Mouse (Mus musculus) intestine, embryonic 16.5 days (tissue): ENCODE measurements around the gene Mctp2. TPM values are rescaled to one million over a fixed set of nuclear protein-coding genes. Genes with fewer than 3 reads are reported as not detected.

ENCODE experiments used
- ATAC-seq: fragments of 200-750 bp; cut with Nextera tagmentation; 2 replicates; pipeline ENCODE4 v1.8.0; 2017; ENCODE audit warnings: moderate TSS enrichment, moderate library complexity
- H3K27ac ChIP-seq: fragments of 300-500 bp; sonication (generic); 2 replicates; pipeline ENCODE4 v1.5.1; 2014; ENCODE audit warnings: mild to moderate bottlenecking, low read length
- H3K27me3 ChIP-seq: fragments of 300-500 bp; sonication (generic); replicated peaks from 2 replicates; pipeline ENCODE4 v1.6.1; 2014; ENCODE audit warnings: low read length, control low read depth, mixed read lengths; ENCODE audit not compliant: control insufficient read depth, insufficient read depth
- H3K36me3 ChIP-seq: fragments of 300-500 bp; sonication (generic); 2 replicates; pipeline ENCODE4 v1.6.1; 2014; ENCODE audit warnings: low read length, control low read depth; ENCODE audit not compliant: control insufficient read depth, insufficient read depth
- H3K4me1 ChIP-seq: fragments of 300-500 bp; sonication (generic); 2 replicates; pipeline ENCODE4 v1.6.1; 2014; ENCODE audit warnings: low read length, control low read depth, mixed read lengths; ENCODE audit not compliant: control insufficient read depth, insufficient read depth
- H3K4me2 ChIP-seq: fragments of 300-500 bp; sonication (generic); 2 replicates; pipeline ENCODE4 v1.6.1; 2014; ENCODE audit warnings: low read depth, low read length, control low read depth
- H3K4me3 ChIP-seq: fragments of 300-500 bp; sonication (generic); 2 replicates; pipeline ENCODE4 v1.5.1; 2014; ENCODE audit warnings: mild to moderate bottlenecking, low read length
- H3K9ac ChIP-seq: fragments of 300-500 bp; sonication (generic); 2 replicates; pipeline ENCODE4 v1.6.1; 2014; ENCODE audit warnings: low read depth, low read length
- H3K9me3 ChIP-seq: fragments of 300-500 bp; sonication (generic); 2 replicates; pipeline ENCODE4 v1.6.1; 2016; ENCODE audit warnings: low read length, control low read depth; ENCODE audit not compliant: control insufficient read depth
- WGBS: fragments of 180-500 bp; shearing (Covaris S2); extraction: QIAGEN DNeasy Blood & Tissue Kit; methylation state at CpG from one replicate; pipeline ENCODE4 v1.1.7; 2014; 5-methylcytosine and 5-hydroxymethylcytosine counted together
- polyA plus RNA-seq: library from polyadenylated mRNA; unstranded; fragments of >200 nt; fragmentation: Nextera tagmentation; extraction: Ambion mirVana; gene quantifications from 2 replicates; pipeline ENCODE4 v1.2.1, GENCODE M21; 2015

Gene Mctp2
- polyA plus RNA-seq, 1 experiment from 2014 or later, result 1.7 TPM

GRCm38 (mm10) chr7:72165726-72166701, 140.4 kb downstream of the Mctp2 start:
- Histone ChIP-seq H3K4me3 (no peak overlapping the region), H3K4me1 (no peaks in the 10 kb centered on the region), H3K9me3 (no peaks in the 10 kb centered on the region), H3K4me2 (no peak overlapping the region), H3K9ac (no peak overlapping the region), H3K36me3 (no peaks in the 10 kb centered on the region), H3K27me3 (no peaks in the 10 kb centered on the region), H3K27ac (no peak overlapping the region)
- WGBS, result 65% methylated on average over 13 of the region's 13 CpGs
- no peak for ATAC-seq

GRCm38 (mm10) chr7:72162256-72162655, 144.2 kb downstream of the Mctp2 start:
- 33% methylated on average over 1 of the region's 1 CpGs for WGBS
- H3K9ac ChIP-seq, result no peak overlapping the region
- no peak overlapping the region for H3K4me2 ChIP-seq
- H3K4me1 ChIP-seq, result no peaks in the 10 kb centered on the region
- H3K36me3 ChIP-seq, result no peaks in the 10 kb centered on the region
- ATAC-seq, result no peak
- H3K27ac ChIP-seq, result no peak overlapping the region
- H3K9me3 ChIP-seq, result no peaks in the 10 kb centered on the region
- H3K27me3 ChIP-seq, result no peaks in the 10 kb centered on the region
- H3K4me3 ChIP-seq, result no peak overlapping the region

- Histone ChIP-seq H3K9ac (no peak overlapping the region), H3K4me3 (no peak overlapping the region), H3K4me2 (no peak overlapping the region), H3K4me1 (no peaks in the 10 kb centered on the region), H3K9me3 (no peaks in the 10 kb centered on the region), H3K27ac (no peak overlapping the region), H3K27me3 (no peaks in the 10 kb centered on the region), H3K36me3 (no peaks in the 10 kb centered on the region)
- 65% methylated on average over 4 of the region's 4 CpGs for WGBS
- no peak for ATAC-seq
Measured at GRCm38 (mm10) chr7:72159513-72160063, 146.8 kb downstream of the Mctp2 start.

- WGBS, result 58% methylated on average over 7 of the region's 7 CpGs
- Histone ChIP-seq H3K36me3 (no peaks in the 10 kb centered on the region), H3K4me1 (no peaks in the 10 kb centered on the region), H3K4me2 (no peak overlapping the region), H3K27ac (no peak overlapping the region), H3K9me3 (no peaks in the 10 kb centered on the region), H3K4me3 (no peak overlapping the region), H3K9ac (no peak overlapping the region), H3K27me3 (no peaks in the 10 kb centered on the region)
- no peak for ATAC-seq
Measured at GRCm38 (mm10) chr7:72150799-72151708, 155.4 kb downstream of the Mctp2 start.

GRCm38 (mm10) chr7:72149073-72149472, 157.3 kb downstream of the Mctp2 start:
- Histone ChIP-seq H3K9me3 (no peaks in the 10 kb centered on the region), H3K4me3 (no peak overlapping the region), H3K4me1 (no peaks in the 10 kb centered on the region), H3K9ac (no peak overlapping the region), H3K4me2 (no peak overlapping the region), H3K27ac (no peak overlapping the region), H3K27me3 (no peaks in the 10 kb centered on the region), H3K36me3 (no peaks in the 10 kb centered on the region)
- ATAC-seq, result no peak
- WGBS, result 27% methylated on average over 3 of the region's 3 CpGs

GRCm38 (mm10) chr7:72146849-72147248, 159.6 kb downstream of the Mctp2 start:
- no peak for ATAC-seq

GRCm38 (mm10) chr7:72145726-72146520, 160.5 kb downstream of the Mctp2 start:
- H3K36me3 ChIP-seq, result no peaks in the 10 kb centered on the region
- no peak for ATAC-seq
- whole genome bisulfite sequencing, result 71% methylated on average over 17 of the region's 17 CpGs

More at GRCm38 (mm10) chr7:72146849-72147248, 159.6 kb downstream of the Mctp2 start:
- no peaks in the 10 kb centered on the region for H3K36me3 ChIP-seq
- H3K9me3 ChIP-seq, result no peaks in the 10 kb centered on the region
- no peak overlapping the region for H3K4me2 ChIP-seq
- H3K27ac ChIP-seq, result no peak overlapping the region
- no peak overlapping the region for H3K9ac ChIP-seq
- H3K4me3 ChIP-seq, result no peak overlapping the region
- H3K4me1 ChIP-seq, result no peaks in the 10 kb centered on the region
- H3K27me3 ChIP-seq, result no peaks in the 10 kb centered on the region

GRCm38 (mm10) chr7:72138701-72139100, 167.7 kb downstream of the Mctp2 start:
- no peak for ATAC-seq
- WGBS, result 98% methylated on average over 4 of the region's 4 CpGs
- H3K27me3 ChIP-seq, result no peaks in the 10 kb centered on the region
- H3K4me3 ChIP-seq, result no peak overlapping the region
- H3K36me3 ChIP-seq, result no peaks in the 10 kb centered on the region
- H3K9me3 ChIP-seq, result no peaks in the 10 kb centered on the region
- H3K4me1 ChIP-seq, result no peaks in the 10 kb centered on the region
- no peak overlapping the region for H3K27ac ChIP-seq
- H3K4me2 ChIP-seq, result no peak overlapping the region
- no peak overlapping the region for H3K9ac ChIP-seq

More at GRCm38 (mm10) chr7:72145726-72146520, 160.5 kb downstream of the Mctp2 start:
- H3K9me3 ChIP-seq, result no peaks in the 10 kb centered on the region
- no peak overlapping the region for H3K9ac ChIP-seq
- no peaks in the 10 kb centered on the region for H3K4me1 ChIP-seq
- no peak overlapping the region for H3K4me2 ChIP-seq
- no peak overlapping the region for H3K4me3 ChIP-seq
- no peak overlapping the region for H3K27ac ChIP-seq
- no peaks in the 10 kb centered on the region for H3K27me3 ChIP-seq
